Mouse (Mus musculus) heart, embryonic 10.5 days (tissue): ENCODE data around the gene Rhob. TPM values are rescaled to one million over a fixed set of nuclear protein-coding genes. Genes with fewer than 3 reads are reported as not detected.

ENCODE experiments used
- DNase-seq: peaks from one replicate; pipeline ENCODE4 v3.0.0-alpha.2; 2017; ENCODE audit warnings: low spot score
- H3K27ac ChIP-seq: fragments of 300-500 bp; sonication (generic); 2 replicates; pipeline ENCODE4 v1.5.1; 2016; ENCODE audit warnings: mild to moderate bottlenecking
- H3K27me3 ChIP-seq: fragments of 300-500 bp; sonication (generic); 2 replicates; pipeline ENCODE4 v1.6.1; 2016; ENCODE audit warnings: mild to moderate bottlenecking; ENCODE audit not compliant: poor library complexity, insufficient read depth, severe bottlenecking
- H3K36me3 ChIP-seq: fragments of 300-500 bp; sonication (generic); 2 replicates; pipeline ENCODE4 v1.6.1; 2016; ENCODE audit warnings: mild to moderate bottlenecking, moderate library complexity
- H3K4me1 ChIP-seq: fragments of 300-500 bp; sonication (generic); 2 replicates; pipeline ENCODE4 v1.6.1; 2016; ENCODE audit warnings: mild to moderate bottlenecking
- H3K4me3 ChIP-seq: fragments of 300-500 bp; sonication (generic); 2 replicates; pipeline ENCODE4 v1.5.1; 2016; ENCODE audit warnings: mild to moderate bottlenecking, moderate library complexity
- H3K9me3 ChIP-seq: fragments of 300-500 bp; sonication (generic); 2 replicates; pipeline ENCODE4 v1.6.1; 2016; ENCODE audit warnings: mild to moderate bottlenecking, moderate library complexity
- WGBS: fragments of 180-500 bp; shearing (Covaris S2); methylation state at CpG from one replicate; pipeline ENCODE4 v1.1.7; 2016; 5-methylcytosine and 5-hydroxymethylcytosine counted together
- polyA plus RNA-seq: library from polyadenylated mRNA; unstranded; fragments of >200 nt; fragmentation: Nextera tagmentation; extraction: Ambion mirVana; gene quantifications from 2 replicates; pipeline ENCODE4 v1.2.1, GENCODE M21; 2016

Rhob gene
- polyA plus RNA-seq, 1 experiment from 2014 or later = 42.1 TPM

DNA sequence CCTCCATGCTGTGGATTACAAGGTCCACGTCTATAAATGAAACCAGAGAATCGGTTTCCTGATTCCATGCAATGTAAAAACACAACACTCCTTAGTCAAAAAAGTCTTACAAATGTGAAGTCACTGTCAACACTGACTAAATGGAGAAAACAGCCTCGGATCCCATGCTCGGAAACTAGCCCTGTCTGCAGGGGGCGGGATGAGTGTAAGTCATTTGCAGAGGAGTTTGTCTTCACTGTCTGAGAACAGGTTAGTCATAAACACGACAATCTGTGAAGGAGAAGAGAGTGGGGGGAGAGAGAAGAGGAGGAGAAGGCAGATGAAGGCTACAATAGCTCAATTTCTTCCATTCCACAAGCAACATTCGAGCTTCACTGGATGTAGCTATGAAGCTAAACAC is 14.6 kb downstream of the Rhob start:
- DNase-seq = no peak
- 75% methylated on average over 7 of the region's 7 CpGs for WGBS
- Histone ChIP-seq H3K27me3 (no peaks in the 10 kb centered on the region), H3K4me3 (no peak overlapping the region), H3K4me1 (peaks cover 6% of the 10 kb centered on the region; the same call in 1 of the 2 replicates), H3K9me3 (no peaks in the 10 kb centered on the region), H3K27ac (no peak overlapping the region), H3K36me3 (no peaks in the 10 kb centered on the region)

DNA sequence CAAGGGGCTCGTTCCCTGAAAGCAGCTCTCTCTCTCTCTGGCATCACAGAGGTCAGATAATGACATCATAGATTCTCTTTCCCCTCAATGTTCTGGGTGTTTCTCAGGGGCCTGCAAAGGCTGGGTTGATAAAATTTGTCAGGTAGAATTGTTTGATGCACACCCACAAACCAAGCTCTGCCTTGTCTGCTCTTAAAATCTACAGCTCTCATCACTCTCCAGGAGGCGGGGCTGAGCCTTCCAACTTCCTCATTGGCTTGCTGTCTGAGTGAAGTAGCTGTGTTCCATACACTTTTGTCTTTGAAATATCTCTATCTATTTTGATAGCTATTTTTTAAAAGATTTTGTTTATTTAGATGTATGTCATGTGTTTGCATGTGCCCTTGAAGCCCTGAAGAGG is 17.6 kb downstream of the Rhob start:
- H3K4me3 ChIP-seq = no peak overlapping the region
- H3K27ac ChIP-seq = 0 out of 2 replicates have a peak overlapping the region, but pooled peaks have one; percentile 52
- peaks cover 8% of the 10 kb centered on the region; the same call in 1 of the 2 replicates for H3K4me1 ChIP-seq
- no peaks in the 10 kb centered on the region for H3K27me3 ChIP-seq
- 71% methylated on average over 2 of the region's 2 CpGs for WGBS
- no peaks in the 10 kb centered on the region for H3K36me3 ChIP-seq
- no peaks in the 10 kb centered on the region for H3K9me3 ChIP-seq
- no peak for DNase-seq

DNA sequence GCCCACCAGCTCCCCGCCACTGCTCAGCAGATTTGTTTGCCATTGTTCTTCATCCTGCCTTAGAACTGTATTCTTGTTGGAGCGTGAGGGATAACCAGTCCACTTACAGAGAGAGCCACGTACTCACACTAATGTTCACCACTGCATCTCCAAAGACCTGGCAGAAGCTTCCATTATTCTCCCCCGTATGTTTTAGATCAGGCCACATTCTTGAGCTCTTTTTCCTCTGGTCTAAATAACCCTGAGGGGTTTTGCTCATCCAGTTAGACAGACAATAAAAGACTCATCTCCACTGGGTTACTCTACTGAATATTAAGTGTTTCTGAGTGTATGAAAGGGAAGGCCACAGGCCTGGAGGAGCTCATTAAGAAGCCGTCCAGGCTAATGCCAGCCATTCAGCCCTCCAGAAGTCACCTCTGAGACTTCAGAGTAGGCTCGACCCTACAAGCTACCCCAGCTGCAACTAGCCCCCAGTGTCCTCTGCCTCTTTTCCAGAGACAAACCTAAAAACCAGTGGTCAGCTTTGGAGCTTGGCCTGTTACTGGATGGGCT is 24.9 kb downstream of the Rhob start:
- Histone ChIP-seq H3K9me3 (no peaks in the 10 kb centered on the region), H3K4me3 (no peak overlapping the region), H3K36me3 (no peaks in the 10 kb centered on the region), H3K27ac (no peak overlapping the region), H3K4me1 (peaks cover 18% of the 10 kb centered on the region), H3K27me3 (no peaks in the 10 kb centered on the region)
- no peak for DNase-seq
- 68% methylated on average over 6 of the region's 6 CpGs for whole genome bisulfite sequencing

DNA sequence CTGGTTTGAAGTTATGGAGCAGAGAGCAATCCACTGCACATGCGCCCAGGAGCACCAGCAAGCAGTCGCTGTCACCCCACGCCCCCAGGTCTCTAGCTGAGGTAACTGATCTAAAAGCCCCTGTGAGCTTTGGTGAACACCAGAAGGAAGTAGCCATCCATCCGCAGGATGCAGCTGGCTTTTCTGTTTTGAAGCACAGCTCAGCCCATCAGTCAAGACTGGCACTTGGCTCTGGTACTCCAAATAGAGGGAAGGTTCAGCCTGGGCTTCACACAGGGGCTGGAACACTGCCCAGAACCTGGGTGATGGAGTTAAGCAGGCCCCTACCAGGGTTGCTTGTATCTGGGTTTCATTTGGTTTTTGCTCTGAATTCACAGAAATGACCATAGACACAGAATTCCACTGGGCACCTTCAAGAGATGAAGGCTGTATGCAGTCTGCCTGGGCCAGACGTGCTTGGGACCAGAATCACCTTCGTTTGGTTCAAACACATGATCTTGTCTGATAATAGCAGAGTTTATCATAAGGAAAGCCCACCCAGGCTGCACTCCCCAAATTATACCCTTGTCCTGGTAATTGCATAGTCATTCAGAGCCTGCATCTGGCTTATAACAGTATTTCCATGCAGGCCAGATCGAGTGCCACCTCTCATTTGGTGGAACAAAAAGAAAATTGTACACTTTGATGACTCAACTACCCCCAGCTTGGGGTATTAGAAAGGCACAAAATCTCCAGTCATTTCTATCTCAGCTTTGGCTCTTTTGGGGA is 27.0 kb downstream of the Rhob start:
- H3K27me3 ChIP-seq = no peaks in the 10 kb centered on the region
- 67% methylated on average over 7 of the region's 7 CpGs for WGBS
- peaks cover 18% of the 10 kb centered on the region for H3K4me1 ChIP-seq
- H3K4me3 ChIP-seq = no peak overlapping the region
- no peak for DNase-seq
- no peak overlapping the region for H3K27ac ChIP-seq
- H3K9me3 ChIP-seq = no peaks in the 10 kb centered on the region
- H3K36me3 ChIP-seq = no peaks in the 10 kb centered on the region

DNA sequence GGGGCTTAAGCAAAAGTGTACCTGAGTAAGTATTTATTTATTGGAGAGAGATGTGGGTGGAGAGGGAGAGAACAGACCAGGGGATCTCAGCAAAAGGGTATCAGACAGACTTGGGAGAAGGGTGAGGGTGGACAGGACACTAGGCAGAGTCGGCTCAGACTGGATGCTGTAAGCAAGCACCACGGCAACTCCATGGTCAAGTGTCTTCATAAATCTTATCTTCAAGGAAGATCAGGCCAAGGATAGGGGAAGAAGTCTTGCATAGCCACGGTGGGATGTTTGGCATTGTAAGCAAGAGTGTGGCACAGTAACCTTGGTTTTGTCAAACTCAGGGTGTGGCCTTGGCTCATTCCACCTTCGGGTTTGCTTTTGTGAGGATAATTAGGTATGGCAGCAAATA is 27.8 kb downstream of the Rhob start:
- Histone ChIP-seq H3K27ac (no peak overlapping the region), H3K36me3 (no peaks in the 10 kb centered on the region), H3K4me3 (no peak overlapping the region), H3K9me3 (no peaks in the 10 kb centered on the region), H3K27me3 (no peaks in the 10 kb centered on the region), H3K4me1 (peaks cover 21% of the 10 kb centered on the region)
- no peak for DNase-seq
- WGBS = 78% methylated on average over 4 of the region's 4 CpGs

DNA sequence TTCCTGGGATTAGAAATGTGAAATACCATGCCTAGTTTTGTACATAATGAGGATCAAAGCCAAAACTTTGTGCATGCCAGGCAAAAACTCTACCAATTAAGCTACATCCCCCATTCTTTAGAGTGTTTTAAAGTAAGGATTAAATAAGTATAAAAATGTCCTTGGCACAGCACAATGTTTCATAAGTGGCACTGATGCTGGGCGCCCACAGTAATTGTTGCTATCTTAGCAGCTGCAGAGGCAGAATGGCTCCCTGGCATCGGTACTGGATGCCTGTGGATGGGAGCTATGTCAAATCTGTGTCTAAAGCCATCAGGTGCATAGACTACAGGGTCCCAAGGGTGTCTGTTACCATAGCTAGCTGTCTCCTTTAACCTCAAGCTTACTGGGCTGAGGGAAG is 28.8 kb downstream of the Rhob start:
- Histone ChIP-seq H3K9me3 (no peaks in the 10 kb centered on the region), H3K27me3 (no peaks in the 10 kb centered on the region), H3K4me3 (no peak overlapping the region), H3K4me1 (peaks cover 18% of the 10 kb centered on the region), H3K27ac (no peak overlapping the region), H3K36me3 (no peaks in the 10 kb centered on the region)
- WGBS = 86% methylated on average over 2 of the region's 2 CpGs
- no peak for DNase-seq

DNA sequence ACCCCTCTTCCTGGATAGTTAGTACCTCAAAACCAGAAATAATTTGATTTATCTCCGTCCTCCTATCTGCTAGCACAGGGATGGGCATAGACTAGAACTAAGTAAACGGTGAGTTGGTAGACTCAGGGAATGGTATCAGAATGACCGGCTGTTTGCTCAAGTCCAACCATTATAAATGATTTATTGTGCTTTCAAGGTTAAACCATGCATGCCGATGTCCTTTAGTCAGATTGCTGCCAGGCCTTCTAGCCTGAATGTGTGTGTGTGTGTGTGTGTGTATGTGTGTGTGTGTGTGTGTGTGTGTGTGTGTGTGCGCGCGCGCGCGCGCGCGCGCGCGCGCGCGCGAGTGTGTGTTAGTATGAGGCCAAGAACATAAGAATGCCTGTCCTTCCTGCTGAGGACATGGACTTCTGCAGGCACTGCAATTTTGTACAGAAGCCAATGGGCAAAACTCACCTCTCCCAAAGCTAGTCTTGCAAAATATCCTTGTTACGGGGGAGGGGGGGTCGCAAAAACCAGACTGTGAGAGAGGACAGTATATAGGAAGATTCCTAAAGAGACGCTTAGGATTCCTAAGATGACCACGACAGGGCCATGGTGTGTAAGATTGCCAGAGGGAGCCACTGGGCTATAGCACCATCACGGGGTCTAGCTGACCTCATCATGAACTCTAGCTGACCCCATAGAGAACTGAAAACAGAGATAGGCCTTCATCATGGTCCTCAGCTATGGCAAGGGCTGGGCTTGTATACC is 29.9 kb downstream of the Rhob start:
- WGBS = 88% methylated on average over 25 of the region's 25 CpGs
- Histone ChIP-seq H3K4me3 (no peak overlapping the region), H3K27me3 (no peaks in the 10 kb centered on the region), H3K36me3 (no peaks in the 10 kb centered on the region), H3K4me1 (peaks cover 11% of the 10 kb centered on the region), H3K9me3 (no peaks in the 10 kb centered on the region), H3K27ac (no peak overlapping the region)
- DNase-seq = no peak

DNA sequence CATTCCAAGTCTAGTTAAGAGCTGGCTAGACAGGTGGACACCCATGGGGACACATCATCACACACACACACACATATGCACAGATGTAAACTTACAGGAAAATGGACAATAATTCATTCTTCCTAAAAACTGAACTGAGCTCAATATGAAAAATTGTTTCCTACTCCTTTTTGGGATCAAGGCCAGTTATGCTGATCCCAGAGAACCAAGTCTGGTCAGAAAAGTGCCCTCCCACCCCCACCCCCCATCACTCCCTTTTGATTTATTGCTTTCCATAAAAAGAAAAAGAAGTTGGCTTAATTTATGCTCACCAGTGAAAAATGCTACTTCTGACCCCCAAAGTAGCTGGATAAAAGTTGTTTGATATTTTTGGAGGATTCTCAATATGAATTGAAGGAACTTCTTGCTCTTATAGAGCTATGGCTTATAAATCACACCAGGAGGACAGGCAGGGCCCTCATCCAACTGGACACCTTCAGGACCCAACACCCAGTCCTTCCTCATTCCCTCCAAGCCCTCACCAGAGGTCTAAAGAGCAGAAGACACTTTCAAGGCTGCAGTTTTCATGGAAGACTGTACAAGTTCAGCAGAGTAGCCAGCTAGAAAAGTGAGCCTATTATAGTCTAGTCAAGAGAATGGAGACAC is 31.5 kb downstream of the Rhob start:
- H3K4me3 ChIP-seq = no peak overlapping the region
- no peaks in the 10 kb centered on the region for H3K27me3 ChIP-seq
- no peaks in the 10 kb centered on the region for H3K36me3 ChIP-seq
- no peak overlapping the region for H3K27ac ChIP-seq
- peaks cover 11% of the 10 kb centered on the region for H3K4me1 ChIP-seq
- H3K9me3 ChIP-seq = no peaks in the 10 kb centered on the region
- DNase-seq = no peak

DNA sequence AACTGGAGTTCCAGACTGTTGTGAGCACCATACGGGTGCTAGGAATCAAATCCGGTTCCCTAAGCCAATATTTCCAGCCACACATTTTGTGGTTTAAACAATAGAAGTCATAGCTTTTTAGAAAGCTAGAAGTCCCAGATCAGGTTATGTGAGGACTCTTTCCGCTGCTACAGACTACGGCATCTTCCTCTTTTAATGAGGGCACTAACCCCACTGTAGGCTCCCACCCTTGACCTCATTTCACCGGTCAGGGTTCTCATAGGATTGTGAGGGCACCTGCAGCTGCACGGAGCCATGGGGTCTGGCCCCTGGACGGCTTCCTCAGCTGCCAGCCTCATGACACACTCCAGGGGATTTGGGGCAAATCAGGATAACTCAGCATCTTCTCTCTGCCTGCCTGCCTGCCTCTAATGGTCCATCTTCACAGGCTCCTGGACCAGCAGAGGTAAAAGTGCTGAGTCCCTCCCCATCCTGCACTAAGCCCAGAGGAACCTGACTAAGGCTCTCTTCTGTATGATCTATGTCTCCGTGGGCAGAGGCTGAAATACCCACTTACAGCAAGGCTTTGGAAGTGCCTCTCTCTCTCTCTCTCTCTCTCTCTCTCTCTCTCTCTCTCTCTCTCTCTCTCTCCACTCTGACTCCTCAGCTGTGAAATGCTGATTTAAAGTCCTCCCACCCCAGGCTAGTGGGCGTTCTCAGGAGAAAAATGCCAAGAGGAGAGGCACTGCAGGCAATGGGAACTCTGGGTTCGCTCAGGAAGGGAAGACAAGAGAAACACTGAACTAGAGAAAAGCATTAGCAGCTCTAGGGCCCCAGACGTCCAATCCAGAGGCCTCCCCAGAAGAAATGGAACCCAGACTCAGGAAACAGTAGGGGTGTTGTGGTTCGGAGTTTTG is 32.5 kb downstream of the Rhob start:
- Histone ChIP-seq H3K27ac (no peak overlapping the region), H3K4me1 (peaks cover 11% of the 10 kb centered on the region), H3K4me3 (no peak overlapping the region), H3K9me3 (no peaks in the 10 kb centered on the region), H3K36me3 (no peaks in the 10 kb centered on the region), H3K27me3 (no peaks in the 10 kb centered on the region)
- no peak for DNase-seq
- WGBS = 63% methylated on average over 12 of the region's 12 CpGs

DNA sequence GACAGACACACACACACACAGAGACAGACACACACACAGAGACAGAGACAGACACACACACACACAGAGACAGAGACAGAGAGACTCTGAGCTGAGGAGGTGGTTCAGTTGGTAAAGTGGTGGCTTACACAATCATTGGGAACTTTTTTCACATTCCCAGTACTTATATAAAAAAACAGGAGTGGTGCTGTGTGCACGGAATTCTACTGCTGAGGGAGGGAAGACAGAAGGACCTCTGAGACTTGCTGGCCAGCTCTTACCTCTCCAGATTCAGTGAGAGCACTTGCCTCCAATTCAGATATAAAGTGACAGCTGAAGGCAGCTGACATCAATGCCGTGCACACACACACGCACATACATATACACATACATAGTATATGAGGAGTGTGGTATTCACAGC is 34.1 kb downstream of the Rhob start:
- H3K27ac ChIP-seq = no peak overlapping the region
- H3K4me3 ChIP-seq = no peak overlapping the region
- DNase-seq = no peak
- H3K9me3 ChIP-seq = no peaks in the 10 kb centered on the region
- H3K4me1 ChIP-seq = peaks cover 11% of the 10 kb centered on the region
- H3K36me3 ChIP-seq = no peaks in the 10 kb centered on the region
- no peaks in the 10 kb centered on the region for H3K27me3 ChIP-seq
- 75% methylated on average over 3 of the region's 3 CpGs for WGBS

DNA sequence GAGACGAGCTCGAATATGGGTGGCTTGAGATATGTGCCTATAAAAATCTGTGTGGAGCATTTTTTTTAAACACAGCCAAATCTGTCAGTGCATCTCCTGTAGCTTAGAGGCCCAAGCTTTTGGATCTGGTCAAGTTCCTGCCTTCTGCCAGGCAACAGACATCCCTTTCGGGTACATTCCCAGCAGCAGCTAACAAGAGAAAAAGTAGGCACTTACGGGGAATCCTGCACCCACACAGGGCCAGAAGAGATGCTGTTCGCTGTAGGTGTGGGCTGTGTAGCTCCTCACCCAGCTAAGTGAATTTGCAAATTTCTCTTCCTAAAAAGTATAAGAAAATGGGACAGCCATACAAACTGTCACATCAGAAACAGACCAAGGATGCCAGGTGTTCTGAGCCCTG is 34.8 kb downstream of the Rhob start:
- Histone ChIP-seq H3K9me3 (no peaks in the 10 kb centered on the region), H3K36me3 (no peaks in the 10 kb centered on the region), H3K27ac (no peak overlapping the region), H3K4me3 (no peak overlapping the region), H3K4me1 (peaks cover 7% of the 10 kb centered on the region), H3K27me3 (no peaks in the 10 kb centered on the region)
- 87% methylated on average over 5 of the region's 5 CpGs for WGBS
- DNase-seq = no peak

DNA sequence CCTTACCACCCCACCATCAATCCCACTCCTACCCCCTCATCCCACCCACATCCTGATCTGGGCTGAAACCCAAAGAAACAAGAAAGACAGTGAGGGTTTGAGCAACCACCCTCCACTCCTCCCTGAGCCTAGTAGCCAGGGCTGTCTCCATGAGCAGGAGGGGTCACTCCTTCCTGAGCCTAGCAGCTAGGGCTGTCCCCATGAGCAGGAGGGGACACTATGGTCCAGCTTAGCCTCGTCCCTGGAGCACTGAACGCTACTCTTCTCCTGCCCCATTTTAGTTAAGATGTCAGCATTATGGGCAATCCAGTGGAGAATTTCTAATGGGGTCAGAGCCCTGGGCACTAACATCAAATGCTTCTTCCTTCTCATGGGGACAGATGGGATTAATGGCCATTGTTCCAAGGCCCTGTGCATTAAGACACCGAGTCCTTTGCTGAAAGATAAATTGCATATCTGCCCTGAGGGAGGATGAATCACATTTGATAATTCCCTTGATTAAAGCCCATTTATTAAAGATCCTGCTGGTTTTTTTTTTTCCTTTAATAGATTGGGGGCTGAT is 36.1 kb downstream of the Rhob start:
- no peak for DNase-seq
- H3K4me1 ChIP-seq = peaks cover 7% of the 10 kb centered on the region
- H3K4me3 ChIP-seq = no peak overlapping the region
- no peaks in the 10 kb centered on the region for H3K9me3 ChIP-seq
- no peaks in the 10 kb centered on the region for H3K27me3 ChIP-seq
- H3K36me3 ChIP-seq = no peaks in the 10 kb centered on the region
- 74% methylated on average over 3 of the region's 3 CpGs for WGBS
- no peak overlapping the region for H3K27ac ChIP-seq
